Mouse (Mus musculus) limb, embryonic 15.5 days (tissue): ENCODE results near the gene Sh3bp5. TPM values are rescaled to one million over a fixed set of nuclear protein-coding genes. Genes with fewer than 3 reads are reported as not detected.

Source experiments
- ATAC-seq: fragments of 200-750 bp; cut with Nextera tagmentation; 2 replicates; pipeline ENCODE4 v1.8.0; 2017; ENCODE audit warnings: low read depth, moderate TSS enrichment; ENCODE audit not compliant: insufficient number of reproducible peaks, low FRiP score, low TSS enrichment
- H3K27ac ChIP-seq: fragments of 300-500 bp; sonication (generic); 2 replicates; pipeline ENCODE4 v1.5.1; 2015; ENCODE audit warnings: moderate library complexity, mild to moderate bottlenecking, inconsistent platforms
- H3K27me3 ChIP-seq: fragments of 300-500 bp; sonication (generic); 2 replicates; pipeline ENCODE4 v1.6.1; 2015; ENCODE audit warnings: inconsistent platforms
- H3K36me3 ChIP-seq: fragments of 300-500 bp; sonication (generic); 2 replicates; pipeline ENCODE4 v1.6.1; 2015; ENCODE audit warnings: inconsistent platforms
- H3K4me1 ChIP-seq: fragments of 300-500 bp; sonication (generic); 2 replicates; pipeline ENCODE4 v1.6.1; 2015; ENCODE audit warnings: inconsistent platforms
- H3K4me2 ChIP-seq: fragments of 300-500 bp; sonication (generic); 2 replicates; pipeline ENCODE4 v1.6.1; 2015; ENCODE audit warnings: mild to moderate bottlenecking, inconsistent platforms
- H3K4me3 ChIP-seq: fragments of 300-500 bp; sonication (generic); 2 replicates; pipeline ENCODE4 v1.5.1; 2015; ENCODE audit warnings: mild to moderate bottlenecking, inconsistent platforms
- H3K9ac ChIP-seq: fragments of 300-500 bp; sonication (generic); 2 replicates; pipeline ENCODE4 v1.6.1; 2015; ENCODE audit warnings: inconsistent platforms
- H3K9me3 ChIP-seq: fragments of 300-500 bp; sonication (generic); 2 replicates; pipeline ENCODE4 v1.6.1; 2016; ENCODE audit warnings: inconsistent platforms
- WGBS: fragments of 180-500 bp; shearing (Covaris S2); methylation state at CpG from one replicate; pipeline ENCODE4 v1.1.7; 2015; 5-methylcytosine and 5-hydroxymethylcytosine counted together
- polyA plus RNA-seq: library from polyadenylated mRNA; unstranded; fragments of >200 nt; fragmentation: Nextera tagmentation; extraction: Ambion mirVana; gene quantifications from 2 replicates; pipeline ENCODE4 v1.2.1, GENCODE M21; 2015

Sh3bp5 gene
- polyA plus RNA-seq, 1 experiment from 2014 or later, result 34.4 TPM

DNA sequence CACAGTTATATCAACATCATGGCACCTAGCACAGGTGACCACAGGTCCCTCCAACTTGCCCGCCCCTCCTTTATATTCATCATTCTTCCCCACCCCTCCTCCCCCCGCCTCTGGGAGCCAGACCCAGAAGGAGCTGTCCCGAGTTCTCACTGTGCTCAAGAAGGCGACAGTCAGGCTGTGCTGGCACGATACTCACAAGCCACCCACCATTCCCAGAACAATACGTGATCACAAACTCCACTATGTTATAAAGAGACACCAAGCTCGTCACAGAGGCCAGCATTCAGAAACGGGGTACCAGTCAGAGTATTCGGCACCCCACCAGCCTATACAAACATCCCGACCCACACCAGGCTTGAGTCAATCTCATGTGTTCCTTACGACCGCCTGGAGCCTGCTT lies 38.5 kb downstream of the Sh3bp5 start:
- H3K4me2 ChIP-seq, result no peak overlapping the region
- H3K27me3 ChIP-seq, result no peaks in the 10 kb centered on the region
- no peak overlapping the region for H3K27ac ChIP-seq
- 0 out of 2 replicates have a peak, but pooled peaks cover 3% of the 10 kb centered on the region for H3K36me3 ChIP-seq
- no peak for ATAC-seq
- peaks cover 27% of the 10 kb centered on the region for H3K4me1 ChIP-seq
- WGBS, result 82% methylated on average over 12 of the region's 12 CpGs
- H3K9ac ChIP-seq, result no peak overlapping the region
- no peaks in the 10 kb centered on the region for H3K9me3 ChIP-seq
- H3K4me3 ChIP-seq, result no peak overlapping the region

DNA sequence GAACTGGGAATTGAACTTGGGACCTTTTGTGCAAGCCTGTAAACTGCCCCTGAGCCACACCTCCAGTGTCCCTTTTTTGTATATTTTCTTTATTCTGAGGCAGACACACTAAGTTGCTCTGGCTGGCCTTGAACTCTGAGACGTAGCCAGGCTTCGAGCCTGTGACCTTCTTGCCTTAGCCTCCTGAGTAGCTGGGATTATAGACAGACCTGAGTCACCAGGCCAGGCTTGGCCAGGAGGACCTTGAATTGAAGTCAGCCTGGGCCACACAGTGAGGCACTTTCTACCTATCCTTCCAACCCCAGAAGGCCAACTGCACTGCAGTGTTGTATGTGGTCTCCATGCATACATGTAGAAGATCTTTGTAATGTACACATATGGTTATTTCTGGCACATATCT lies 39.5 kb downstream of the Sh3bp5 start:
- H3K27ac ChIP-seq, result no peak overlapping the region
- no peaks in the 10 kb centered on the region for H3K9me3 ChIP-seq
- WGBS, result 94% methylated on average over 2 of the region's 2 CpGs
- no peak overlapping the region for H3K4me3 ChIP-seq
- H3K4me1 ChIP-seq, result peaks cover 21% of the 10 kb centered on the region
- no peak overlapping the region for H3K9ac ChIP-seq
- H3K36me3 ChIP-seq, result 0 out of 2 replicates have a peak, but pooled peaks cover 3% of the 10 kb centered on the region
- no peak for ATAC-seq
- no peak overlapping the region for H3K4me2 ChIP-seq
- H3K27me3 ChIP-seq, result no peaks in the 10 kb centered on the region

DNA sequence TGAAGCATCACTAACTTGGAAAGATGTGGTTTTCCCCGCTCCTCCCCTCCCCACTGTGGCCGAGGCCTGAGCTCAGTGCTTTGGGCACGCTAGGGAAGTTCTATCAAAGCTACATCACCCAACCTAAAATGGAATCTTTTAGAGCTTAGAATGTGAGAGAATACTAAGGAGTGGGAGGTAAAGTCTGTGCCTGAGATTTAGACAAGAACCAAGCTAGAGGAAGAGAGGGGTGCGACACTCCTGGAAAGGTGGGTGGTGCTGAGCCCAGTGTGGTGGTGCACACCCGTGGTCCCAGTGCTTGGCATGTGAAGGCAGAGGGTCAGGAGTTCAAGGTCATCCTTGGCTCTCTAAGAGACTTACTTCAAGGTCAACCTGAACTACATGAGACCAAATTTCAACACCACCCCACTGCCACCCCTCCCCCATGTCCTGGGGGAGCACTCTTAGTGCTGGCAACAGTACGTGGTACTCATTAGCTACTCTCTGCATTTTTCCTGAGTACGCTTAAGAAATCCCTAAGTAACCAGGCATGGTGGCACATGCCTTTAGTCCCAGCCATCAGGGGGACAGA lies 40.2 kb downstream of the Sh3bp5 start:
- WGBS, result 83% methylated on average over 7 of the region's 7 CpGs
- no peak overlapping the region for H3K4me2 ChIP-seq
- H3K4me1 ChIP-seq, result peaks cover 18% of the 10 kb centered on the region
- H3K4me3 ChIP-seq, result no peak overlapping the region
- H3K36me3 ChIP-seq, result 0 out of 2 replicates have a peak, but pooled peaks cover 3% of the 10 kb centered on the region
- no peak overlapping the region for H3K27ac ChIP-seq
- H3K9ac ChIP-seq, result no peak overlapping the region
- ATAC-seq, result no peak
- no peaks in the 10 kb centered on the region for H3K9me3 ChIP-seq
- H3K27me3 ChIP-seq, result no peaks in the 10 kb centered on the region

DNA sequence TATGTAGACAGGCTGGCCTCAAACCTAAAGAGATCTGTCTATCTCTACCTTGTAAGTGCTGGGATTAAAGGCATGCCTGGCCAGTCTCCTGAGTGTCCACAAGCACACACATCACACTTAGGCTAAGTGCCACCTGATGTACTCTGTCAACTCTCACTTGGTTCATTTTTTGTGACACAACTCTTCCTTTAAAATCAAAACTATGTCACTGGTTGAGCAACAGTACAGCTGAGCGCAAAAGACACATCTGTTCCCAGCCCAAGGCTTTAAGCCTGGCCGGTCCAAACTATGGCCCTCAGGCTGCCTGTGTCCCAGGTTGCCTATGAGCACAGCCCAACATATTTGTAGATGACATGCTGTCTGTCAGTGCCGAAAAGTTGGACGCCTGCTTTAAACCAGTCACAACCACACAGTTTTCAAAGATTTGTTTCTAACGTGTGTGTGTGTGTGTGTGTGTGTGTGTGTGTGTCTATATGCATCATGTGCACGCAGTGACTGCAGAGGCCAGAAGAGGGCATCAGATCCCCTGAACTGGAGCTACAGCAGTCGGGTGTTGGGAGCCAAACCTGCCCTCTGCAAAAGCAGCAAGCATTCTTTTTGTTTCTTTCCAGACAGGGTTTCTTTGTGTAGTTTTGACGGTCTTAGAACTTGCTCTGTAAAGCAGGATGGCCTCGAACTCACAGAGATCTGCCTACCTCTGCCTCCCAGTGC lies 40.9 kb downstream of the Sh3bp5 start:
- Histone ChIP-seq H3K9ac (no peak overlapping the region), H3K36me3 (0 out of 2 replicates have a peak, but pooled peaks cover 3% of the 10 kb centered on the region), H3K4me3 (no peak overlapping the region), H3K27ac (no peak overlapping the region), H3K27me3 (no peaks in the 10 kb centered on the region), H3K4me1 (peaks cover 13% of the 10 kb centered on the region; the same call in 1 of the 2 replicates), H3K4me2 (no peak overlapping the region), H3K9me3 (no peaks in the 10 kb centered on the region)
- ATAC-seq, result no peak
- WGBS, result 91% methylated on average over 9 of the region's 9 CpGs

DNA sequence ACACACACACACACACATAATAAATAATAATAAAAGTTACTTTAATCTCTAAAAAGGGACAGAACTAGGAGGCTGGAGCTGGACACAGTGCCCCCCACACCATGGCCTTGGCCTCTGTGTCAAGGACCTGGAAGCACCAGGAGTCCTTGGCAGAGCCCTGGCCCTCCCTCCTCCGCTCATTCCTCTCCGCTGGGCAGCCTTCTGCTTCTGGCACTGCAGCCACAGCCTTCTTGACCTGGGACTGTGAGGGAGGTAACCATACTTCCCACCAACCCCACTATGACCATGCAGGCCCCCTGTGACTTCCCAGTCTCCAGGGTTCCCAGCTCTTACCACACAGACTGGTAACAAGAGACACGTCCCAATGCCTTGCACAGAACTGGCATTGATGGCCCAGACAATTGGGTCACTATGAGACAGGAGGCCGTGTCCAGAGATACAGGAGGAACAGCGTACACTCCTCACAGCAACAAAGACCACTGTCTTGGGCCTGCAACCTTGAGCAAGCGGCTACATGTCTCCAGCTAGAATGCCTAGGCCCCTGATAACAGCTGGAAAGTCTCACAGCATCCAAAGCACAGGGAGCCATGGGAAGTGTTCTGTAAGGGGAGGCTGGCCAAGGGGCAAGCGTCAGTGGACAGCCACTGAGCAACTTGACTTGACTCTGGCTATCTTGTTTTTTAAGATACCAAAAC lies 41.8 kb downstream of the Sh3bp5 start:
- no peak for ATAC-seq
- Histone ChIP-seq H3K9ac (no peak overlapping the region), H3K36me3 (0 out of 2 replicates have a peak, but pooled peaks cover 3% of the 10 kb centered on the region), H3K27me3 (no peaks in the 10 kb centered on the region), H3K9me3 (no peaks in the 10 kb centered on the region), H3K4me1 (peaks cover 10% of the 10 kb centered on the region; the same call in 1 of the 2 replicates), H3K4me2 (no peak overlapping the region), H3K4me3 (no peak overlapping the region), H3K27ac (no peak overlapping the region)
- 87% methylated on average over 7 of the region's 7 CpGs for WGBS

DNA sequence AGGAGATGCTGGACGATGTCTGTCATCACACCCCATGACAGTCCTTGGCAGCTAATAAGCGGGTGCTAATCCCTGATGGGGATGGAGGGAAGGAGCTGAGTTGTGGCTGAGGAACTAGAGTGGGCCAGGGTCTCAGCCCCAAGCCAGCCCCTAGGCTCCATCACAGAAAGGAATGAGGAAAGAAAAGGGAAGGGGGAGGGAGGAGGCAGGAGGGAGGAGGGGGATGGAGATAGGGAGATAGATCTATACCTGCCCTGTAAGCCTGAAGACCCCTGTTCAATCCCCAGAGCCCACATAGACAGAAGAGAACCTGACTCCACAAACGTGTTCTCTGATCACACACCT lies 42.4 kb downstream of the Sh3bp5 start:
- H3K9me3 ChIP-seq, result no peaks in the 10 kb centered on the region
- H3K36me3 ChIP-seq, result 0 out of 2 replicates have a peak, but pooled peaks cover 3% of the 10 kb centered on the region
- H3K4me3 ChIP-seq, result no peak overlapping the region
- no peak for ATAC-seq
- 69% methylated on average over 3 of the region's 3 CpGs for WGBS
- no peak overlapping the region for H3K4me2 ChIP-seq
- H3K9ac ChIP-seq, result no peak overlapping the region
- H3K27me3 ChIP-seq, result no peaks in the 10 kb centered on the region
- peaks cover 12% of the 10 kb centered on the region for H3K4me1 ChIP-seq
- no peak overlapping the region for H3K27ac ChIP-seq

DNA sequence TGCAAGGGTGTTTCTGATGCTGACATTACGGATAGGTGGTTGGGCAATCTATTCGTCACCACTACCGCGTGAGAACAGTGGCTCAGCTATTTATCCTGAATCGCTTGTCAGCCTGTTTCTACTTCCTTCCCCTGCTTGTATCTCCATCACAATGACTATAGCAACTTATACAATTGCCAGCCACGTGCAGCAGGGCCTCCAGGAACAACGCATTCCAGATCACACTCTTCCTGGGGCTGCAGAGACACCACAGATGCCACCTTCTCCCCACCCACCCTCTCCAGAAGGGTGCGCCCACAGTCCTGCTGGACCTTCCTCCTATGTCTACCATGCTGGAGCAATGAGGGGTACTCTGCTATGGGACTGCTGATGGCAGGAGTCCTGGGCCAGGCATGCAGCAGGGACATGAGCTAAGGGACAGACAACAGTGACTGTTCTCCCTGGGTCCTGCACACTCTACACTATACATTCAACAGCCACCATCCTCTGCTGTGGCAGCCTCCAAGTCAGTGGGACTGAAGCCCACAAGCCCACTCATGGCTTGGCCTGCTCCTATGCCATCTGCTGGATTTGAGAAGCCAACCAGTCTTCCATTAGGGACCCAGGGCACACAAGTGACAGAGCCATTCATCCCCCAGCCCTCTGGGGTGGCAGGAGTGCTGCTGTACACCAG lies 42.9 kb downstream of the Sh3bp5 start:
- no peak overlapping the region for H3K27ac ChIP-seq
- 67% methylated on average over 8 of the region's 8 CpGs for WGBS
- peaks cover 15% of the 10 kb centered on the region for H3K4me1 ChIP-seq
- no peak overlapping the region for H3K4me3 ChIP-seq
- no peaks in the 10 kb centered on the region for H3K27me3 ChIP-seq
- ATAC-seq, result no peak
- H3K4me2 ChIP-seq, result no peak overlapping the region
- 0 out of 2 replicates have a peak, but pooled peaks cover 3% of the 10 kb centered on the region for H3K36me3 ChIP-seq
- H3K9ac ChIP-seq, result no peak overlapping the region
- no peaks in the 10 kb centered on the region for H3K9me3 ChIP-seq

DNA sequence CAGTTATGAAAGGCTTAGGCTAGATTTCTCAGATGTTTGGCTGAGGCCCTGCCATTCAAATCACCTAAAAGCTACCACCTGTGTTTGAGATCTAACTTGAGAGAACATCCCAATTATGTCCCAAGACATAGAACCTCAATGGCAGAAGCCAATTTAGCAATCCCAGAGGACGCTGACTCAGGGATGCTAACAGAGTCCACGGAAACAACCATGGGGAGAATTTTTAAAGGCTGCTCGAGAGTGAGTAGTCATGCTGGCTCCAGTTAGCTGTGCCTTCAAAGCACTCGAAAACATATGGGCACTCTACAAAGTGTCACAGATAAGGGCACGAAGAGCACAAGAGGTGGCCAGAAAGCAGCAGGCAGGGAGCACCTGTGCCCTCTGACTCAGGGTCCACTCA lies 43.6 kb downstream of the Sh3bp5 start:
- Histone ChIP-seq H3K27ac (no peak overlapping the region), H3K9me3 (no peaks in the 10 kb centered on the region), H3K9ac (no peak overlapping the region), H3K4me3 (no peak overlapping the region), H3K27me3 (no peaks in the 10 kb centered on the region), H3K36me3 (0 out of 2 replicates have a peak, but pooled peaks cover 3% of the 10 kb centered on the region), H3K4me2 (no peak overlapping the region), H3K4me1 (peaks cover 13% of the 10 kb centered on the region)
- ATAC-seq, result no peak
- 68% methylated on average over 5 of the region's 5 CpGs for WGBS

DNA sequence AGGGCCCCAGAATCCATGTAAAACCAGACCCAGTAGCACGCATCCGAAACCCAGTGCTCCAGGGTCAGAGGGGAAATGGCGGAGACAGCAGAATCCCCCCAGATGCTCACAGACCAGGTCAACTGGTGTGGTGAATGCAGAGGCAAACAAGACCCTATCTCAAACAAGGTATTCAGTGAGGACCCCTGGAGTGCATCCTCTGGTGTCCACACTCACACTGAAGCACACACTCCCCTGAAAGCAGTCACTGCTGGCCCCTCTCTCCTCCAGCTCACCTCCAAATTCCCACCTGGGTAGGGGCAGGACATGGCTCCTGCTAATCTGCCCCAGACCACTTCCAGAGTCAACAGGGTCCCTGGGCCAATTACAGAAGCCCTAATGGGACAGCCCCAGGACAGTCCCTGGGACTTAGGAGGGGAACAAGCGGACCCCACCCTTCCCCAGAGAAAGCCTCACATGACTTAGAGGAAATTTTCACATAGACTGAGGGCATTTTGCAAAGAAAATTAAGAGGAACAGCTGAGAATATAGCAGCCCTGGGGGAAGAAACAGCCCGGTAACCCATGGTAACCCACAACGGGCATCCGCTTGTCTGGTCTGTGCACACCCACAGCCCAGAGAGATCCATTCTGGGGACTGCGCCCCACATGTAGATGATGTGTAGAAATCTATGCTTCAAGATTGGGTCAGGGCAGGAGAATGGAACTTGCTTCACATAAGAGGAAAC lies 46.3 kb downstream of the Sh3bp5 start:
- H3K9ac ChIP-seq, result no peak overlapping the region
- H3K27ac ChIP-seq, result no peak overlapping the region
- H3K36me3 ChIP-seq, result no peaks in the 10 kb centered on the region

DNA sequence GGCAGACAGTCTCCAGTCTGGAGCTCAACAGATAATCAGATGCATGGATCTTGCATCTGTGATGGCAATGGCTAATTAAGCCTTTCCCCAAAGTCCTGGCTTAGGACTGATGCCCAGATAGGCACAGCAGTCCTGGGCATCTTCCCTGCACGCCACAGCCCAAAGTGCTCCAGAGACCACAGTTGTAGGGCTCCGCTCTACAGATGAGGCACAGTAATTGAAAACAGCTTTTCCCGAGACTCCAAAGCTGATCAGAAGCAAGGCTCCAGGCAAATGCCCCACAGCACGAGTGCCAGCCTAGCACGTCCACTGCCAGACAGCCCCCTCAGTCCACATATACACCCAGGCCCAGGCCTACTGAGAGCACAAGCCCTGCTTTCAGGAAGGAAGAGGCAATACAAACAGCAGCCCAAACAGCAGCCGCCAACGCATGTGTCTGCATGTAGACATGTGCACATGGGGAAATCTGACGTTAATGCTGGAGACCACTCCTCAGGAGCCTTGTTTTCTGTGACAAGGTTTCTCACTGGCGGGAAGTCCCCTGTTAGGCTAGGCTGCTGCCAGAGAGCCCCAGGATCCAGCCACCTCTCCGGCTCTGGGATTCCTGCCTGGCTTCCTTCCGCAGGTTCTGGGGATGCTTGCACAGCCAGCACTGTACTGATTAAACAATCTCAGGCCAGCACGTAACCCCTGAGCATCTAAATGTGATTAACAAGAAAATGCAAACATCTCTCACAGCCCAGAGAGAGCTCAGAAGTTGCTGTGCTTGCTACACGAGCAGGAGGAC lies 47.6 kb downstream of the Sh3bp5 start:
- H3K4me2 ChIP-seq, result no peak overlapping the region
- H3K36me3 ChIP-seq, result 0 out of 2 replicates have a peak, but pooled peaks cover under 1% of the 10 kb centered on the region
- no peak overlapping the region for H3K4me3 ChIP-seq
- H3K27ac ChIP-seq, result peak overlapping the region; percentile 38; the same call in 1 of the 2 replicates
- whole genome bisulfite sequencing, result 45% methylated on average over 13 of the region's 13 CpGs
- no peaks in the 10 kb centered on the region for H3K9me3 ChIP-seq
- no peaks in the 10 kb centered on the region for H3K27me3 ChIP-seq
- no peak overlapping the region for H3K9ac ChIP-seq
- H3K4me1 ChIP-seq, result peaks cover 38% of the 10 kb centered on the region
- no peak for ATAC-seq

More for the DNA sequence above, 46.3 kb downstream of the Sh3bp5 start:
- Histone ChIP-seq H3K4me1 (peaks cover 32% of the 10 kb centered on the region), H3K27me3 (no peaks in the 10 kb centered on the region), H3K4me2 (no peak overlapping the region), H3K4me3 (no peak overlapping the region), H3K9me3 (no peaks in the 10 kb centered on the region)
- ATAC-seq, result no peak
- WGBS, result 85% methylated on average over 8 of the region's 8 CpGs
